Mouse (Mus musculus): ENCODE measurements around the gene Rgl3.

- TF ChIP-seq POLR2A (IDR thresholded peaks at IDR 0.05; ENCODE audit: insufficient read length, low read depth) (no peak), CEBPB (IDR thresholded peaks at IDR 0.05; ENCODE audit: insufficient read depth, poor library complexity, severe bottlenecking) (no peak), USF1 (IDR thresholded peaks at IDR 0.05; ENCODE audit: low read depth) (no peak), E2F4 (IDR thresholded peaks at IDR 0.05; ENCODE audit: insufficient read depth) (no peak), MAX (IDR thresholded peaks at IDR 0.05; ENCODE audit: low read depth) (no peak), MYOG (IDR thresholded peaks at IDR 0.05; ENCODE audit: control insufficient read depth in 1 of 3, insufficient read depth in 1 of 3, insufficient read length in 2 of 3, low read depth in 2 of 3) (no peak), TCF3 (IDR thresholded peaks at IDR 0.05; ENCODE audit: insufficient read length, low read depth) (no peak), MYOD1 (IDR thresholded peaks at IDR 0.05; ENCODE audit: control insufficient read depth in 1 of 3, insufficient read length in 2 of 3, low read depth in 2 of 3) (no peak)
Observed at GRCm38 (mm10) chr9:21954635-21955034, 34.6 kb downstream of the Rgl3 start.

All from myocyte (in vitro differentiated cells).